Mouse (Mus musculus): ENCODE results near the gene Cxcr1.

Cxcr1 gene

GRCm38 (mm10) chr1:74194445-74194844 is at the start of gene Cxcr1:
Gene Cxcr1, minus strand, starts transcription at chr1:74194631.
- no peak for DNase-seq

GRCm38 (mm10) chr1:74240832-74241231 is 46.4 kb upstream of the Cxcr1 start:
- DNase-seq = no peak

- peak; percentile 92 for DNase-seq
Observed at GRCm38 (mm10) chr1:74240311-74240710, 45.9 kb upstream of the Cxcr1 start.

GRCm38 (mm10) chr1:74239618-74240017 is 45.2 kb upstream of the Cxcr1 start:
- DNase-seq = peak; percentile 58

- DNase-seq = no peak
Observed at GRCm38 (mm10) chr1:74239162-74239561, 44.7 kb upstream of the Cxcr1 start.

- no peak for DNase-seq
Observed at GRCm38 (mm10) chr1:74238136-74238535, 43.7 kb upstream of the Cxcr1 start.

GRCm38 (mm10) chr1:74237671-74238070 is 43.2 kb upstream of the Cxcr1 start:
- no peak for DNase-seq

- DNase-seq = peak; percentile 41
Observed at GRCm38 (mm10) chr1:74236590-74237317, 42.3 kb upstream of the Cxcr1 start.

GRCm38 (mm10) chr1:74235938-74236589 is 41.6 kb upstream of the Cxcr1 start, which contains the start of gene Arpc2:
Gene Arpc2, plus strand, starts transcription at chr1:74236084.
- peak; percentile 97 for DNase-seq

- DNase-seq = no peak
Observed at GRCm38 (mm10) chr1:74230992-74231391, 36.6 kb upstream of the Cxcr1 start.

GRCm38 (mm10) chr1:74229942-74230341 is 35.5 kb upstream of the Cxcr1 start:
- no peak for DNase-seq

- peak; percentile 43 for DNase-seq
Observed at GRCm38 (mm10) chr1:74227317-74227716, 32.9 kb upstream of the Cxcr1 start.

GRCm38 (mm10) chr1:74219922-74220321 is 25.5 kb upstream of the Cxcr1 start:
- DNase-seq = no peak

- no peak for DNase-seq
Observed at GRCm38 (mm10) chr1:74208941-74209340, 14.5 kb upstream of the Cxcr1 start.

- peak; percentile 21 for DNase-seq
Observed at GRCm38 (mm10) chr1:74207906-74208305, 13.5 kb upstream of the Cxcr1 start.

- no peak for DNase-seq
Observed at GRCm38 (mm10) chr1:74206642-74207041, 12.2 kb upstream of the Cxcr1 start.

GRCm38 (mm10) chr1:74205881-74206280 is 11.4 kb upstream of the Cxcr1 start:
- DNase-seq = no peak

GRCm38 (mm10) chr1:74203457-74203856 is 9.0 kb upstream of the Cxcr1 start:
- no peak for DNase-seq

GRCm38 (mm10) chr1:74201048-74201844 is 6.8 kb upstream of the Cxcr1 start:
- no peak for DNase-seq

- DNase-seq = no peak
Observed at GRCm38 (mm10) chr1:74199046-74199445, 4.6 kb upstream of the Cxcr1 start.

- peak; percentile 79 for DNase-seq
Observed at GRCm38 (mm10) chr1:74197726-74198470, 3.5 kb upstream of the Cxcr1 start.

- DNase-seq = no peak
Observed at GRCm38 (mm10) chr1:74196621-74197419, 2.4 kb upstream of the Cxcr1 start.
